Mouse (Mus musculus): ENCODE measurements around the gene Sncb.

Sncb gene

GRCm38 (mm10) chr13:54781086-54781485 lies 14.7 kb upstream of the Sncb start:
- DNase-seq: no peak

- peak; percentile 65 for DNase-seq
Measured at GRCm38 (mm10) chr13:54780592-54780991, 14.2 kb upstream of the Sncb start.

- DNase-seq: no peak
Measured at GRCm38 (mm10) chr13:54767012-54767411, 617 bp upstream of the Sncb start.

GRCm38 (mm10) chr13:54765281-54766191 lies 859 bp downstream of the Sncb start:
- DNase-seq: peak; percentile 60

- DNase-seq: no peak
Measured at GRCm38 (mm10) chr13:54760906-54761305, 5.5 kb downstream of the Sncb start.

- peak; percentile 57 for DNase-seq
Measured at GRCm38 (mm10) chr13:54760164-54760795, 6.1 kb downstream of the Sncb start.

- DNase-seq: peak; percentile 52
Measured at GRCm38 (mm10) chr13:54759496-54759895, 6.9 kb downstream of the Sncb start.

GRCm38 (mm10) chr13:54758756-54759470 lies 7.5 kb downstream of the Sncb start:
- DNase-seq: peak; percentile 58

GRCm38 (mm10) chr13:54758045-54758755 lies 8.2 kb downstream of the Sncb start:
- peak; percentile 95 for DNase-seq

- DNase-seq: peak; percentile 76
Measured at GRCm38 (mm10) chr13:54757093-54757830, 9.1 kb downstream of the Sncb start.

- DNase-seq: no peak
Measured at GRCm38 (mm10) chr13:54756156-54756712, 10.2 kb downstream of the Sncb start.

GRCm38 (mm10) chr13:54755201-54755830 lies 11.1 kb downstream of the Sncb start:
- DNase-seq: no peak

- DNase-seq: no peak
Measured at GRCm38 (mm10) chr13:54754169-54755080, 12.0 kb downstream of the Sncb start.

- DNase-seq: no peak
Measured at GRCm38 (mm10) chr13:54753733-54754132, 12.7 kb downstream of the Sncb start.

GRCm38 (mm10) chr13:54752656-54753055 lies 13.7 kb downstream of the Sncb start:
- DNase-seq: peak; percentile 66

- DNase-seq: no peak
Measured at GRCm38 (mm10) chr13:54750699-54751098, 15.7 kb downstream of the Sncb start.

GRCm38 (mm10) chr13:54749864-54750411 lies 16.5 kb downstream of the Sncb start, which contains the start of gene Gprin1:
Gene Gprin1, minus strand, starts transcription at chr13:54749874.
- DNase-seq: peak; percentile 65

GRCm38 (mm10) chr13:54749061-54749863 lies 17.1 kb downstream of the Sncb start:
- DNase-seq: peak; percentile 79

- DNase-seq: peak; percentile 48
Measured at GRCm38 (mm10) chr13:54748721-54749060, 17.7 kb downstream of the Sncb start.

Data from cerebellum, adult 11 months (tissue).